Mouse (Mus musculus) limb, embryonic 15.5 days (tissue): ENCODE measurements around the gene Shank2. TPM values are rescaled to one million over a fixed set of nuclear protein-coding genes. Genes with fewer than 3 reads are reported as not detected.

ENCODE experiments used
- ATAC-seq: fragments of 200-750 bp; cut with Nextera tagmentation; 2 replicates; pipeline ENCODE4 v1.8.0; 2017; ENCODE audit warnings: low read depth, moderate TSS enrichment; ENCODE audit not compliant: insufficient number of reproducible peaks, low FRiP score, low TSS enrichment
- H3K27ac ChIP-seq: fragments of 300-500 bp; sonication (generic); 2 replicates; pipeline ENCODE4 v1.5.1; 2015; ENCODE audit warnings: moderate library complexity, mild to moderate bottlenecking, inconsistent platforms
- H3K27me3 ChIP-seq: fragments of 300-500 bp; sonication (generic); 2 replicates; pipeline ENCODE4 v1.6.1; 2015; ENCODE audit warnings: inconsistent platforms
- H3K36me3 ChIP-seq: fragments of 300-500 bp; sonication (generic); 2 replicates; pipeline ENCODE4 v1.6.1; 2015; ENCODE audit warnings: inconsistent platforms
- H3K4me1 ChIP-seq: fragments of 300-500 bp; sonication (generic); 2 replicates; pipeline ENCODE4 v1.6.1; 2015; ENCODE audit warnings: inconsistent platforms
- H3K4me2 ChIP-seq: fragments of 300-500 bp; sonication (generic); 2 replicates; pipeline ENCODE4 v1.6.1; 2015; ENCODE audit warnings: mild to moderate bottlenecking, inconsistent platforms
- H3K4me3 ChIP-seq: fragments of 300-500 bp; sonication (generic); 2 replicates; pipeline ENCODE4 v1.5.1; 2015; ENCODE audit warnings: mild to moderate bottlenecking, inconsistent platforms
- H3K9ac ChIP-seq: fragments of 300-500 bp; sonication (generic); 2 replicates; pipeline ENCODE4 v1.6.1; 2015; ENCODE audit warnings: inconsistent platforms
- H3K9me3 ChIP-seq: fragments of 300-500 bp; sonication (generic); 2 replicates; pipeline ENCODE4 v1.6.1; 2016; ENCODE audit warnings: inconsistent platforms
- WGBS: fragments of 180-500 bp; shearing (Covaris S2); methylation state at CpG from one replicate; pipeline ENCODE4 v1.1.7; 2015; 5-methylcytosine and 5-hydroxymethylcytosine counted together
- polyA plus RNA-seq: library from polyadenylated mRNA; unstranded; fragments of >200 nt; fragmentation: Nextera tagmentation; extraction: Ambion mirVana; gene quantifications from 2 replicates; pipeline ENCODE4 v1.2.1, GENCODE M21; 2015

Shank2 gene
- polyA plus RNA-seq, 1 experiment from 2014 or later: 0.17 TPM

- H3K4me3 ChIP-seq: no peak overlapping the region
- H3K27ac ChIP-seq: no peak overlapping the region
- WGBS: 70% methylated on average over 6 of the region's 6 CpGs
- no peak for ATAC-seq
- H3K9ac ChIP-seq: no peak overlapping the region
- H3K4me2 ChIP-seq: no peak overlapping the region
- peaks cover 16% of the 10 kb centered on the region for H3K4me1 ChIP-seq
- H3K36me3 ChIP-seq: no peaks in the 10 kb centered on the region
- no peaks in the 10 kb centered on the region for H3K9me3 ChIP-seq
- H3K27me3 ChIP-seq: peaks cover 24% of the 10 kb centered on the region
These were observed 286.3 kb downstream of the Shank2 start for GRCm38 (mm10) chr7:144287991-144288390.

GRCm38 (mm10) chr7:144291478-144291877, 289.8 kb downstream of the Shank2 start:
- H3K9ac ChIP-seq: no peak overlapping the region
- H3K4me2 ChIP-seq: no peak overlapping the region
- H3K4me1 ChIP-seq: no peaks in the 10 kb centered on the region
- no peak for ATAC-seq
- WGBS: 46% methylated on average over 7 of the region's 7 CpGs
- H3K36me3 ChIP-seq: no peaks in the 10 kb centered on the region
- no peak overlapping the region for H3K27ac ChIP-seq
- peaks cover 4% of the 10 kb centered on the region; the same call in 1 of the 2 replicates for H3K27me3 ChIP-seq
- H3K4me3 ChIP-seq: no peak overlapping the region
- H3K9me3 ChIP-seq: no peaks in the 10 kb centered on the region

- no peaks in the 10 kb centered on the region for H3K36me3 ChIP-seq
- H3K27me3 ChIP-seq: peaks cover 4% of the 10 kb centered on the region; the same call in 1 of the 2 replicates
- no peak for ATAC-seq
- no peak overlapping the region for H3K27ac ChIP-seq
- H3K4me3 ChIP-seq: no peak overlapping the region
- no peaks in the 10 kb centered on the region for H3K9me3 ChIP-seq
- H3K4me2 ChIP-seq: no peak overlapping the region
- no peak overlapping the region for H3K9ac ChIP-seq
- no peaks in the 10 kb centered on the region for H3K4me1 ChIP-seq
- WGBS: 84% methylated on average over 3 of the region's 3 CpGs
These were observed 291.9 kb downstream of the Shank2 start for GRCm38 (mm10) chr7:144293611-144294010.

DNA sequence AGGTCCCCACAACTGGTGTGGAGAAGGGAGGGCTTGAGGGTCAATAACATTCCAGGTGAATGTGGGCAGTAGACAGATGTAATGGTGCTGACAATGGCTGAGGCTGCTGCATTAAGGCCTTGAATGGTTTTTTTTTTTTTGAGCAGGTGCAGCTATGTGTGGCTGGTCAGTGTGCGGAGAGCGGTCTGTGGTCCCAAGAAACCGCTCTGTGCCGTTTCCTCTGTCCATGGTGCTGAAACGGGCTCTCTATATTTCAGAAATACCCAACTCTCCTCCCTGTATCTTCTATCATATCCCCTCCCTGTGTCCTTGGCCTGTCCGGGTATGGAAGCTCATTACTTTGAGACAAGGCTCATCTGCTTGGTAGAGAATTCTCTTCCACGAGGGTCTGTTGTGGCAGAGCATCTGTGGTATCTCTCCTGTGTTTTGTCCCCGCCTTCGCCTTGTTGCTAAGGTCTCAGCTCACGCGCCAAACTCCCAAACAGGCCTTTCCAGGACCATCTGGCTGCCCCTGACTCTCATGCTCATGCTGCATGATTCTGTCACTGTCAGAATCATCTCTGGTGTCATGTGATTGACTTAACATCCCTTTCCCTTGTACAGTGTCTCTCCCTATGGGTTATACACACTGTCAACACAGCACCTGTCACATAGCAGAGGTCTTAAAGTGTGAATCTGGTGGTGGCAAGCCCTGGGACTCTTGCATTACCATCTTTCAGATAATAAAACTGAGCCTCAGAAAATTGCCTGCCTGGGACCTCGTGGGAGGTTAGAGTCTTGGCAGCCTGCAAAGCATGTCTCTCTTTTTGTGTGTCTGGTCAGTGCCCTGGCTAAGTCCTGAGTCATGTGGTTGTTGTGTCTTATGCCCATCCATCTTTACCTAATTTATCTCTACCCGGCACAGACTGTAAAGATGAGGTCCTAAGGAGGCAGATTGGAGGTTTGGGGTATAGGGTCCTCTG, 292.8 kb downstream of the Shank2 start:
- 46% methylated on average over 13 of the region's 13 CpGs for WGBS
- H3K4me1 ChIP-seq: no peaks in the 10 kb centered on the region

GRCm38 (mm10) chr7:144299351-144299750, 297.6 kb downstream of the Shank2 start:
- no peak overlapping the region for H3K27ac ChIP-seq
- no peak overlapping the region for H3K4me2 ChIP-seq
- no peaks in the 10 kb centered on the region for H3K4me1 ChIP-seq
- 73% methylated on average over 2 of the region's 2 CpGs for WGBS
- H3K36me3 ChIP-seq: no peaks in the 10 kb centered on the region
- H3K9ac ChIP-seq: no peak overlapping the region
- no peak for ATAC-seq
- H3K27me3 ChIP-seq: no peaks in the 10 kb centered on the region
- H3K4me3 ChIP-seq: no peak overlapping the region
- no peaks in the 10 kb centered on the region for H3K9me3 ChIP-seq

More for the DNA sequence above, 292.8 kb downstream of the Shank2 start:
- Histone ChIP-seq H3K27me3 (peaks cover 4% of the 10 kb centered on the region; the same call in 1 of the 2 replicates), H3K4me3 (no peak overlapping the region), H3K27ac (no peak overlapping the region), H3K9me3 (no peaks in the 10 kb centered on the region), H3K9ac (no peak overlapping the region), H3K4me2 (no peak overlapping the region), H3K36me3 (no peaks in the 10 kb centered on the region)
- ATAC-seq: no peak

DNA sequence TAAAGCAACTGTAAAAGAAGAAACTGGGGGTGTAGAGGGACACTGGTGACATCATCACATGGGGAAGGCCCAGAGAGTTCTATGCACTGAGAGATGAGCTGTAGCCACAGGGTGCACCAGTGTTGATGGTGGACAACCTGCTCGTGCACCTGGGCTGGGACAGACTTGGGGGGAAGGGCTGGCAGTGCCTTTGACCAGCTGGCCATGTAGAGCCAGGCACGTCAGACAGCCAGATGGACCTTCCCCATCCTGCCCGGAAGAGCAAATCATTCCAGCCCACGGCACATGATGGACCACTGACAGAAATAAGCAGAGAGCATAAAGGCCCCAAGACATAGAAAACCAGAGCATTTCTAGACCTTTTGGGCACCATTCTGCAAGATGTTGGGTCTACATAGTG, 299.9 kb downstream of the Shank2 start:
- Histone ChIP-seq H3K4me2 (no peak overlapping the region), H3K9me3 (no peaks in the 10 kb centered on the region), H3K36me3 (no peaks in the 10 kb centered on the region), H3K27ac (no peak overlapping the region), H3K4me3 (no peak overlapping the region), H3K9ac (no peak overlapping the region), H3K4me1 (no peaks in the 10 kb centered on the region), H3K27me3 (no peaks in the 10 kb centered on the region)
- no peak for ATAC-seq
- WGBS: 91% methylated on average over 4 of the region's 4 CpGs

- Histone ChIP-seq H3K4me2 (no peak overlapping the region), H3K9me3 (no peaks in the 10 kb centered on the region), H3K4me1 (no peaks in the 10 kb centered on the region), H3K9ac (no peak overlapping the region), H3K36me3 (no peaks in the 10 kb centered on the region), H3K4me3 (no peak overlapping the region), H3K27ac (no peak overlapping the region), H3K27me3 (no peaks in the 10 kb centered on the region)
- ATAC-seq: no peak
- WGBS: 64% methylated on average over 5 of the region's 5 CpGs
These were observed 300.8 kb downstream of the Shank2 start for GRCm38 (mm10) chr7:144302498-144302897.

- no peaks in the 10 kb centered on the region for H3K36me3 ChIP-seq
- no peak overlapping the region for H3K4me3 ChIP-seq
- H3K4me2 ChIP-seq: no peak overlapping the region
- 85% methylated on average over 10 of the region's 10 CpGs for WGBS
- H3K27me3 ChIP-seq: no peaks in the 10 kb centered on the region
- no peak overlapping the region for H3K27ac ChIP-seq
- no peak for ATAC-seq
- H3K9me3 ChIP-seq: no peaks in the 10 kb centered on the region
- H3K9ac ChIP-seq: no peak overlapping the region
- no peaks in the 10 kb centered on the region for H3K4me1 ChIP-seq
These were observed 306.2 kb downstream of the Shank2 start for GRCm38 (mm10) chr7:144307853-144308409.

GRCm38 (mm10) chr7:144314438-144315105, 312.8 kb downstream of the Shank2 start:
- 74% methylated on average over 11 of the region's 11 CpGs for WGBS
- ATAC-seq: no peak
- no peak overlapping the region for H3K4me2 ChIP-seq
- no peak overlapping the region for H3K4me3 ChIP-seq
- H3K36me3 ChIP-seq: no peaks in the 10 kb centered on the region
- no peaks in the 10 kb centered on the region for H3K4me1 ChIP-seq
- no peaks in the 10 kb centered on the region for H3K27me3 ChIP-seq
- no peaks in the 10 kb centered on the region for H3K9me3 ChIP-seq
- H3K27ac ChIP-seq: no peak overlapping the region
- no peak overlapping the region for H3K9ac ChIP-seq

DNA sequence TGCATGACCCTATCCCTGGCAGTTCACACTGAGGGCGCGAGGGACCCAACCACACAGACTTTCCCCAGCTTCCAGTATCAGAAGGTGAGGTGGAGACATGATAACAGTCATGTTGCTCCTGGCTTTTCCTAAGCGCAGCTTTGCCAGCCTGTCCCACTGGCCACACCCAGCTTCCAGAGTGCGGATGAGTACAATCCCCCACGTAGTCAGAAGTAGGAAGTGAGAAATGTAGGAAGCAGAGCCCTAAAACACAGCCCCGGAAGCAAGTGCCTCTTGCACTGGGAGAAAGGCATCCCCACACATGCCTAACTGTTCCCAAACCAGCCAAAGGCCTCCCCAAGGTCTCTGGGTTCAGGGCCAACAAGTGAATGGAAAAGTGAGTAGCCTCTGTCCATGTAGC, 314.5 kb downstream of the Shank2 start:
- ATAC-seq: no peak
- 86% methylated on average over 6 of the region's 6 CpGs for WGBS
- H3K9ac ChIP-seq: no peak overlapping the region

DNA sequence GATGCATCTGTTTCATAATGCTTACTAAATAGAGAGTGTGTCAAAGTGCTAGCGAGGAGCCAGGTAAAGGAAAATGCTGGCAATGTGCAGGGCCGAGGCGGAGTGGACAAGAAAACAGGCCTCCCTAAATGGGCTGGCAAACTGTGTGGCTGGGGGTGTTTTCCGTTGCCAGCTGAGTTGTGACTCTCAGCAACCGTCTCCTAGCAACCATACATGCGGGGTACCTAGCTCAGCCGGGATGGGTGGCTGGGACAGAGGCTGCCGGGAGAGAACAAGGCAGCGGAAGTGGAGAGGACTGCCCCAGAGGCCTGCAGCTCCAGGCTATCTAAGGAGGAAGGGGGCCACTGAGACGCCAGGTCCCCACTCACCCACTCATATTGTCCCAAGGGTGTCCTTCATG, 315.1 kb downstream of the Shank2 start:
- no peak for ATAC-seq
- H3K9ac ChIP-seq: no peak overlapping the region
- H3K36me3 ChIP-seq: no peaks in the 10 kb centered on the region
- 43% methylated on average over 10 of the region's 10 CpGs for WGBS
- H3K27me3 ChIP-seq: no peaks in the 10 kb centered on the region
- no peaks in the 10 kb centered on the region for H3K4me1 ChIP-seq
- no peak overlapping the region for H3K27ac ChIP-seq
- H3K4me2 ChIP-seq: no peak overlapping the region
- H3K4me3 ChIP-seq: no peak overlapping the region
- H3K9me3 ChIP-seq: no peaks in the 10 kb centered on the region

More for the DNA sequence above, 314.5 kb downstream of the Shank2 start:
- no peak overlapping the region for H3K27ac ChIP-seq
- no peaks in the 10 kb centered on the region for H3K4me1 ChIP-seq
- H3K9me3 ChIP-seq: no peaks in the 10 kb centered on the region
- H3K36me3 ChIP-seq: no peaks in the 10 kb centered on the region
- no peak overlapping the region for H3K4me3 ChIP-seq
- H3K27me3 ChIP-seq: no peaks in the 10 kb centered on the region
- H3K4me2 ChIP-seq: no peak overlapping the region

DNA sequence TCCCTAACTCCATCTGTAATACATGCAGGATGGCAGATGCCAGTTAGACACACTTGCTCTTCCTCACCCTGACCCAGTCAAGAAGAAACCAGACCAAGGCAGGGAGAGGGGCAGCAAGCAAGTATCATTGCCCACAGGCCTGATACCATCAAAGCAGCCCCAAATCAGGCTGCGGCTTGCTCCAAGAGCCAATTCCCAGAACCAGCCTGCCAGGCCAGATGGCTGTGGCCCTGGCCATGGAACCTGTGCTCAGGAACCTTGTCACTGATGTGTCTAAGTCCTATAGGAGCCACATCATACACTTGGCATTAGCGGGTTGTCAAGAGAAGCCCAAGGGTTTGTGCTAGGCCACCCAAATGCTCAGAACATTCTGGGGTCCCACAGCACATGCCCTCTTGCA, 322.3 kb downstream of the Shank2 start:
- Histone ChIP-seq H3K27me3 (no peaks in the 10 kb centered on the region), H3K9me3 (no peaks in the 10 kb centered on the region), H3K27ac (no peak overlapping the region), H3K4me3 (no peak overlapping the region), H3K4me1 (no peaks in the 10 kb centered on the region), H3K36me3 (no peaks in the 10 kb centered on the region), H3K9ac (no peak overlapping the region), H3K4me2 (no peak overlapping the region)
- 94% methylated on average over 2 of the region's 2 CpGs for WGBS
- ATAC-seq: no peak
